Mouse (Mus musculus): ENCODE measurements around the gene Lnx2. TPM values are rescaled to one million over a fixed set of nuclear protein-coding genes. Genes with fewer than 3 reads are reported as not detected.

Gene Lnx2
- polyA plus RNA-seq, 1 experiment from 2014 or later = 8.4 TPM

- Histone ChIP-seq H3K36me3 (ENCODE audit: control insufficient read depth, insufficient read depth, low read length) (no peaks in the 10 kb centered on the region), H3K27ac (ENCODE audit: low read depth, low read length) (no peak overlapping the region), H3K27me3 (ENCODE audit: control insufficient read depth, insufficient read depth, low read length) (no peaks in the 10 kb centered on the region), H3K4me2 (replicated peaks; ENCODE audit: low read depth, low read length) (no peak overlapping the region), H3K9me3 (ENCODE audit: control insufficient read depth, low read length) (no peaks in the 10 kb centered on the region), H3K9ac (ENCODE audit: low read depth, low read length) (no peak overlapping the region), H3K4me1 (replicated peaks; ENCODE audit: control insufficient read depth, insufficient read depth, low read length) (no peaks in the 10 kb centered on the region), H3K4me3 (ENCODE audit: low read depth, low read length) (no peak overlapping the region)
- ATAC-seq (ENCODE audit: low FRiP score) = no peak
- 81% methylated on average over 4 of the region's 4 CpGs for WGBS
- no peak for DNase-seq (ENCODE audit: low spot score)
Observed at GRCm38 (mm10) chr5:147001312-147001711, 75.1 kb downstream of the Lnx2 start.

GRCm38 (mm10) chr5:146998802-146999201 lies 77.6 kb downstream of the Lnx2 start:
- Histone ChIP-seq H3K4me2 (replicated peaks; ENCODE audit: low read depth, low read length) (no peak overlapping the region), H3K4me1 (replicated peaks; ENCODE audit: control insufficient read depth, insufficient read depth, low read length) (no peaks in the 10 kb centered on the region), H3K9me3 (ENCODE audit: control insufficient read depth, low read length) (no peaks in the 10 kb centered on the region), H3K27me3 (ENCODE audit: control insufficient read depth, insufficient read depth, low read length) (no peaks in the 10 kb centered on the region), H3K9ac (ENCODE audit: low read depth, low read length) (no peak overlapping the region), H3K4me3 (ENCODE audit: low read depth, low read length) (no peak overlapping the region), H3K36me3 (ENCODE audit: control insufficient read depth, insufficient read depth, low read length) (no peaks in the 10 kb centered on the region), H3K27ac (ENCODE audit: low read depth, low read length) (no peak overlapping the region)
- DNase-seq (ENCODE audit: low spot score) = no peak
- ATAC-seq (ENCODE audit: low FRiP score) = no peak
- 92% methylated on average over 12 of the region's 12 CpGs for WGBS

GRCm38 (mm10) chr5:146996812-146997211 lies 79.6 kb downstream of the Lnx2 start:
- no peaks in the 10 kb centered on the region for H3K9me3 ChIP-seq (ENCODE audit: control insufficient read depth, low read length)
- DNase-seq (ENCODE audit: low spot score) = no peak
- no peaks in the 10 kb centered on the region for H3K36me3 ChIP-seq (ENCODE audit: control insufficient read depth, insufficient read depth, low read length)
- no peaks in the 10 kb centered on the region for H3K4me1 ChIP-seq (replicated peaks; ENCODE audit: control insufficient read depth, insufficient read depth, low read length)
- H3K27ac ChIP-seq (ENCODE audit: low read depth, low read length) = no peak overlapping the region
- WGBS = 82% methylated on average over 7 of the region's 7 CpGs
- H3K9ac ChIP-seq (ENCODE audit: low read depth, low read length) = no peak overlapping the region
- no peaks in the 10 kb centered on the region for H3K27me3 ChIP-seq (ENCODE audit: control insufficient read depth, insufficient read depth, low read length)
- ATAC-seq (ENCODE audit: low FRiP score) = no peak
- no peak overlapping the region for H3K4me3 ChIP-seq (ENCODE audit: low read depth, low read length)
- H3K4me2 ChIP-seq (replicated peaks; ENCODE audit: low read depth, low read length) = no peak overlapping the region

DNA sequence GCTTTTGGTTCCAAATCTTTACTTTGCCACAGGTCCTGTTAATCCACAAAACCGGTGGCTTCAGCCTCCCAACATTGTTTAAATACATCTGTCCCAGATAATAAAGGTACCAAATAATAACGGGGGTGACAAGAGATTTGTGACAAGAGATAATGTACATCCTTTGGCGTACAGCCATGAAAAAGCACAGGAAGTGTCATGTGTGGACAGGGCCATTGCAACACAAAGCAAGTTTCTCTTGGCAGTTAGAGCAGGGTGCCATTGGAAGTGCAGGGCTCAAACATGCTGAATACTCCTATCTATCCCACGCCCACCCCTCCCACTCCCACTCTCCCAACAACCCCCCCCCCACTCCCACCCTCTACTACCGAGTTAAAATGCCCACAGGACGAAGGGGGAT lies 81.4 kb downstream of the Lnx2 start:
- H3K27ac ChIP-seq (ENCODE audit: low read depth, low read length) = no peak overlapping the region
- H3K4me3 ChIP-seq (ENCODE audit: low read depth, low read length) = no peak overlapping the region
- H3K36me3 ChIP-seq (ENCODE audit: control insufficient read depth, insufficient read depth, low read length) = no peaks in the 10 kb centered on the region
- 78% methylated on average over 6 of the region's 6 CpGs for WGBS
- ATAC-seq (ENCODE audit: low FRiP score) (no peak), DNase-seq (ENCODE audit: low spot score) (no peak)
- H3K9me3 ChIP-seq (ENCODE audit: control insufficient read depth, low read length) = no peaks in the 10 kb centered on the region
- H3K9ac ChIP-seq (ENCODE audit: low read depth, low read length) = no peak overlapping the region
- no peaks in the 10 kb centered on the region for H3K4me1 ChIP-seq (replicated peaks; ENCODE audit: control insufficient read depth, insufficient read depth, low read length)
- H3K4me2 ChIP-seq (replicated peaks; ENCODE audit: low read depth, low read length) = no peak overlapping the region
- H3K27me3 ChIP-seq (ENCODE audit: control insufficient read depth, insufficient read depth, low read length) = no peaks in the 10 kb centered on the region

DNA sequence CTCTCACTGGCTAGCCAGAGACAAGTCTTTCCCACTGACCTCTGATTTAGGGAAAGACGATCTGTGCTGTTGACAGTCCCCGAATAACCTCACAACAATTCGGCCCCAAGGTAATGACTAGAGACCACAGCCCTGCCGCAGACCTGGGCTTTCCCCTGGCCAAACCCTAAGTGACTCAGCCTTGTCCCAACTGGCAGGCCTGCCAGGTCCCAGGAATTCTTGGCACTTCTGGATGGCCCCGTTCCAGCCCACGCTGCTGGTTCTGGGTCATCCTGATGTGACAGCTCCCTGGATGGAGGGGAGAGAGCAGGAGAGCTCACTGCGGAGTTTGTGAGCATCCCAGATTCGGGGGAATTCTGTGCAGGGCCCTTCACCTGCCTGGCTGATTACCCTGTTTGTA lies 82.9 kb downstream of the Lnx2 start:
- 81% methylated on average over 8 of the region's 8 CpGs for WGBS
- Histone ChIP-seq H3K9ac (ENCODE audit: low read depth, low read length) (no peak overlapping the region), H3K27me3 (ENCODE audit: control insufficient read depth, insufficient read depth, low read length) (no peaks in the 10 kb centered on the region), H3K27ac (ENCODE audit: low read depth, low read length) (no peak overlapping the region), H3K36me3 (ENCODE audit: control insufficient read depth, insufficient read depth, low read length) (no peaks in the 10 kb centered on the region), H3K4me3 (ENCODE audit: low read depth, low read length) (no peak overlapping the region), H3K4me2 (replicated peaks; ENCODE audit: low read depth, low read length) (no peak overlapping the region), H3K4me1 (replicated peaks; ENCODE audit: control insufficient read depth, insufficient read depth, low read length) (no peaks in the 10 kb centered on the region), H3K9me3 (ENCODE audit: control insufficient read depth, low read length) (no peaks in the 10 kb centered on the region)
- DNase-seq (ENCODE audit: low spot score) (no peak), ATAC-seq (ENCODE audit: low FRiP score) (no peak)

DNA sequence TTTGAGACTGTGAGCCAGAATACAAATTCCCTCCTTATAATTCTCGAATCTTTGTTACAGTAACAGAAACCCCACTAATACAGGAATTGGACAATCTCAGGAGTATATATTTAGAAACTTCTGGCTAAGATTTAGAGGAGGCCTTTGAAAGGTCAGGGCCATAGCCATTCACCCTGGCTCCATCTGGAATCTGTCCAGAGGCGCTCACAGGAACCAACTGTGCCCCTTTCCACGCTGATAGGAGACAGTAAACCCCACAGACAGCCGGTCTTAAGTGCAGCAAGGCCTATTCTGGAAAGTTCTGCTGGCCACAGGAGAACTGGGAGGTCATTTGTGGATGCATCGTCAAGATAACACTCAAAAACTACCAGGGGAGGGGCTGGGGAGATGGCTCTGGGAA lies 87.3 kb downstream of the Lnx2 start:
- no peak overlapping the region for H3K27ac ChIP-seq (ENCODE audit: low read depth, low read length)
- ATAC-seq (ENCODE audit: low FRiP score) (no peak), DNase-seq (ENCODE audit: low spot score) (no peak)
- no peaks in the 10 kb centered on the region for H3K9me3 ChIP-seq (ENCODE audit: control insufficient read depth, low read length)
- no peak overlapping the region for H3K4me2 ChIP-seq (replicated peaks; ENCODE audit: low read depth, low read length)
- no peaks in the 10 kb centered on the region; the same call in 1 of the 2 replicates for H3K27me3 ChIP-seq (ENCODE audit: control insufficient read depth, insufficient read depth, low read length)
- no peaks in the 10 kb centered on the region for H3K4me1 ChIP-seq (replicated peaks; ENCODE audit: control insufficient read depth, insufficient read depth, low read length)
- no peak overlapping the region for H3K4me3 ChIP-seq (ENCODE audit: low read depth, low read length)
- H3K9ac ChIP-seq (ENCODE audit: low read depth, low read length) = no peak overlapping the region
- 80% methylated on average over 5 of the region's 5 CpGs for WGBS
- no peaks in the 10 kb centered on the region for H3K36me3 ChIP-seq (ENCODE audit: control insufficient read depth, insufficient read depth, low read length)

- ATAC-seq (ENCODE audit: low FRiP score) (no peak), DNase-seq (ENCODE audit: low spot score) (no peak)
- H3K4me3 ChIP-seq (ENCODE audit: low read depth, low read length) = no peak overlapping the region
- no peaks in the 10 kb centered on the region for H3K36me3 ChIP-seq (ENCODE audit: control insufficient read depth, insufficient read depth, low read length)
- H3K9ac ChIP-seq (ENCODE audit: low read depth, low read length) = no peak overlapping the region
- WGBS = 82% methylated on average over 10 of the region's 10 CpGs
- H3K4me1 ChIP-seq (replicated peaks; ENCODE audit: control insufficient read depth, insufficient read depth, low read length) = no peaks in the 10 kb centered on the region
- no peak overlapping the region for H3K4me2 ChIP-seq (replicated peaks; ENCODE audit: low read depth, low read length)
- no peak overlapping the region for H3K27ac ChIP-seq (ENCODE audit: low read depth, low read length)
- H3K9me3 ChIP-seq (ENCODE audit: control insufficient read depth, low read length) = no peaks in the 10 kb centered on the region
- no peaks in the 10 kb centered on the region; the same call in 1 of the 2 replicates for H3K27me3 ChIP-seq (ENCODE audit: control insufficient read depth, insufficient read depth, low read length)
Observed at GRCm38 (mm10) chr5:146987588-146987987, 88.8 kb downstream of the Lnx2 start.

DNA sequence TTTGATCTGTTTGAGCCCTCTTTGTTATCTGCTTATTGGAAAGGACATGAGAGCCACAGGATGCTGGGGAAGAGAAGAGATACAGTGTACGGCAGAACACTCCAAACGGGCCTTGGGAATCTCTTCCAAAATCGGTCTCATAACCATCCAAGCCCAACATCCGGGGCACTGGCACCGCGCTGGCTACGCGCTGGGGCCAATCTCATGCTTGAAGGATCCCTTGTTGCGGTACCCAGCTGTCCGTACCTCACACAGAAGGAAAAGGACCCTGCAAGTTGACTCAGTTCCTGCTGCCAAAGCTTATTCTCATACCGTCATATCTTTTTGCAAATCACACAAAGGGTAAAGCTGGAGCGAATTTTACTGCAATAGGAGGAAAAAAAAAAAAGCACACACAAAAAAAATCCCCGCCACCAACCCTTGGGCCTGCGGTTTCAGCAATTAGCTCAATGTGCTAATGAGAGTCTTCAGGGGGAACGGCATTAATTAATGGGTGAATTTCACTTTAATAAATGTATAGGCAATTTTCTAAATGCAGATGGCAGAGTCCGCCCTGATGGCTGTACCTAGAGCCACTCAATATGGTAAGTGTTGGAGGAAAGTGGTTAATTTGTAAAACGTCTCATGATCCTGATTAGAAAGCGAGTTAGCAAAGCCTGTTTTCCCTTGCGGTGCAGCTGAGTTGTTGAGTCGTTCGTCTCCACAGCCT lies 90.5 kb downstream of the Lnx2 start:
- Histone ChIP-seq H3K27ac (ENCODE audit: low read depth, low read length) (no peak overlapping the region), H3K4me2 (replicated peaks; ENCODE audit: low read depth, low read length) (no peak overlapping the region), H3K36me3 (ENCODE audit: control insufficient read depth, insufficient read depth, low read length) (no peaks in the 10 kb centered on the region), H3K9me3 (ENCODE audit: control insufficient read depth, low read length) (no peaks in the 10 kb centered on the region), H3K9ac (ENCODE audit: low read depth, low read length) (no peak overlapping the region), H3K4me1 (replicated peaks; ENCODE audit: control insufficient read depth, insufficient read depth, low read length) (no peaks in the 10 kb centered on the region), H3K4me3 (ENCODE audit: low read depth, low read length) (no peak overlapping the region), H3K27me3 (ENCODE audit: control insufficient read depth, insufficient read depth, low read length) (no peaks in the 10 kb centered on the region; the same call in none of the 2 replicates)
- DNase-seq (ENCODE audit: low spot score) = no peak
- 69% methylated on average over 21 of the region's 21 CpGs for WGBS
- no peak for ATAC-seq (ENCODE audit: low FRiP score)

DNA sequence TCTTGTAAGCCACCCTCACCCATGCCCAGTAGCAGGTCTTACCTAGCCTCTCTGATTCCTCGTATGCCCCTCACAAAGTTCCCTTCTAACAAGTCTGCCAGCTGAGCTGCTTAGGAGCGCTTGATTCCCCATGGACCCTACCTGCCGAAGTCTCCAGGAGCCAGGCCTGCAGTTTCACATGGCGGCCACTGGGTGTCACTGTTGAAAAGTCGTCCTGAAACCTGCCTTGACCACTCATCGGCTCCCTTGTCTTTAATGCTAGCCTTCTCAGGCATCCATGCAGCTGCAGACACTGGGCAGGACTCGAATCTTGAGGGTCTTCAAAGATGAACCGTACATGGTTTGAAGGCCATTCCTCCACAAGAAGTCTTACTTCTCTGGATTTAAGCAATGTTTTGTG lies 93.2 kb downstream of the Lnx2 start:
- H3K4me1 ChIP-seq (replicated peaks; ENCODE audit: control insufficient read depth, insufficient read depth, low read length) = no peaks in the 10 kb centered on the region
- H3K27ac ChIP-seq (ENCODE audit: low read depth, low read length) = no peak overlapping the region
- H3K4me2 ChIP-seq (replicated peaks; ENCODE audit: low read depth, low read length) = no peak overlapping the region
- H3K36me3 ChIP-seq (ENCODE audit: control insufficient read depth, insufficient read depth, low read length) = no peaks in the 10 kb centered on the region
- ATAC-seq (ENCODE audit: low FRiP score) (no peak), DNase-seq (ENCODE audit: low spot score) (peak; percentile 81)
- WGBS = 13% methylated on average over 8 of the region's 8 CpGs
- H3K9me3 ChIP-seq (ENCODE audit: control insufficient read depth, low read length) = no peaks in the 10 kb centered on the region
- no peaks in the 10 kb centered on the region; the same call in none of the 2 replicates for H3K27me3 ChIP-seq (ENCODE audit: control insufficient read depth, insufficient read depth, low read length)
- H3K4me3 ChIP-seq (ENCODE audit: low read depth, low read length) = no peak overlapping the region
- no peak overlapping the region for H3K9ac ChIP-seq (ENCODE audit: low read depth, low read length)
